Mouse (Mus musculus): Measurements from ENCODE around the gene Tmem63a.

DNA sequence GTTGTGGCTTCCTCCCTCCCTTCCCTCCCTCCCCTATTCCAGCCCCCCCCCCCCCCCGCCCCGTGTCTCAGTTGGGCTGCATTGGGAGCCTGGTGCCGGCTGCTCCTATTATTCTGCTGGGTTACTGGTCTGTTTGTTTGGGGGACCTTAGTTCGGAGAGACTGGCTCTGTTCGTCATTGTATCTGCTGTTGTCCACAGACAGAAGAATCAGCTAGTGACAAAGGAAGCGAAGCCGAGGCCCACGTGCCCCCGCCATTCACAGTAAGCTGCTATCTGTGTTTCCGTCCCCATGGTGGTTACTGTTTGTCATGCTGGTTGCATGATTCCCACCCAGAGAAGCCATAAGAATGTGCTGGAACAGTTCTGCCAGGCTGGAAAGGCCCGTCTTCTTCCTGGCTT is 30.8 kb downstream of the Tmem63a start:
- TF ChIP-seq CEBPB (IDR thresholded peaks at IDR 0.05; ENCODE audit: insufficient read depth, poor library complexity, severe bottlenecking) (no peak), POLR2A (IDR thresholded peaks at IDR 0.05; ENCODE audit: insufficient read length, low read depth) (no peak)

All from myocyte (in vitro differentiated cells).